ENCODE assay signal across 9 mouse cellular contexts in the genomic region with DNA sequence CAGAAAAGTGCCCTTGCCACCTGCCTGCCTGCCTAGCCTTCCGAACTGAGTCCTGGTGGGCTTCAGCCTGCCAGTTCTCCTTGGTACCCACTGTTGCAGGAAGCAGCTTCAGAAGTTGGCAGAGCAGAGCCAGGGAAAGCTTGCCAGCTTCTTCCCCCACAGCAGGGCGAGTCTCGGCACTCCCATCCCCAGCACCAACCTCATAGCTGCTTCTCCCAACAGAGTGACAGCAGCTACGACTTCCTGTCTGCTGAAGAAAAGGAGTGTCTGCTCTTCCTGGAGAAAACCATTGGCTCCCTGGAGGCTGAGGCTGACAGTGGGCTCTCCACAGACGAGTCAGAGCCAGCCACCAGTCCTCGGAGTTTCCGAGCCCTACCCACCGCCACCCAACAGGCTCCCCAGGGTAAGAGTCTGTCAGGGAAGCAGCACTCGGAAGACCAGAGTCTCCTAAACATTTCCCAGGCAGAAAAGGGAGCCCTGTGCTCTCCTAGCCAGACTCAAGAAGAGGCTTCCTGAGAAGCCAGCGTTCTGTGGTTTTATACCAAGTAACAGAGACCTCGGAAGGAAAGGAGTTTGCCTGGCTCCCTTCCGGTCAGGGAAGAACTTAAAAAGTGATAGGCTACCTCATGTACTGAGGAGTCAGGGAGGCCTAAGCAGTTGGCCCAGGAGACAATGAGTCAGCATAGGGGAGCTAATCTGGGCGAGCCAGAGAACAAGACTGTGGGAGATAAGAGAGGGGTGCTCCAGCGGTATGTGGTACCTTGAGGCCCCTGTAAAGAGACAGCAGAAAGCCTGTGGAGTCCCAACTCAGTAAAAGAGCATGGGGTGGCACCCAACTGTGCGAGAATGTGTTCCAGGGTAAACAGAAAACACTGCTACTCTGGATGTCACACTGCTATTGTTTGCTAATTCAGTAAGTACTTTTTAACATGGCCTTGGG. TPM values are rescaled to one million over a fixed set of nuclear protein-coding genes. Genes with fewer than 3 reads are reported as not detected.
DNase-seq lines count a peak whose midpoint lies in the region; ATAC-seq and TF ChIP-seq lines count a peak whose summit lies in the region.
"Had no signal": no experiment of that assay in that cellular context is flagged by ENCODE, and none has a peak within 500 bp of the region (broad histone marks: within the 10 kb centered on the region; RNA-seq: fewer than 3 reads in every experiment).

No protein-coding gene starts in this region.

- intact Hi-C loops in left cerebral cortex, postnatal 14 days (cut with DNase I): no loop called here

- H3K36me3 ChIP-seq in hindbrain, embryonic 10.5 days: no peaks in the 10 kb centered on the region
- no peaks in the 10 kb centered on the region for H3K36me3 ChIP-seq in hindbrain, embryonic 13.5 days
- no peaks in the 10 kb centered on the region for H3K36me3 ChIP-seq in forebrain, postnatal 0 days (ENCODE audit: insufficient read depth)
- no peaks in the 10 kb centered on the region for H3K36me3 ChIP-seq in myocyte (ENCODE audit: control insufficient read depth, insufficient read depth)

- no peak for TF ChIP-seq POLR2A in myocyte (IDR thresholded peaks at IDR 0.05; ENCODE audit: insufficient read length, low read depth)

- H3ac ChIP-seq in myocyte (ENCODE audit: control insufficient read depth, insufficient read length): no peak overlapping the region

- no peak for DNase-seq in hindbrain, embryonic 10.5 days (ENCODE audit: low spot score)
- DNase-seq in ZHBTc4 (ENCODE audit: low read depth, low spot score): peak; percentile 47
- peak; percentile 56 for DNase-seq in forebrain, postnatal 0 days
- peak; percentile 62 to 64 for DNase-seq in left cerebral cortex, postnatal 14 days (ENCODE audit: low spot score in 2 of 2)
- DNase-seq in retina, embryonic 14.5 days (ENCODE audit: low spot score): no peak

- H3K4me2 ChIP-seq in hindbrain, embryonic 13.5 days: no peak overlapping the region
- H3K4me2 ChIP-seq in forebrain, postnatal 0 days (ENCODE audit: low read depth): no peak overlapping the region
- H3K4me2 ChIP-seq in myocyte (ENCODE audit: low read depth): peak overlapping the region; percentile 52

- ATAC-seq in hindbrain, embryonic 13.5 days (ENCODE audit: low FRiP score): no peak
- ATAC-seq in forebrain, postnatal 0 days: peak; percentile 81
- ATAC-seq in activated CD4-positive, CD25-positive, alpha-beta regulatory T cell, adult 4 months: no peak

- no peaks in the 10 kb centered on the region for H3K79me2 ChIP-seq in myocyte (ENCODE audit: control insufficient read depth, insufficient read depth)

- peaks cover 19% of the 10 kb centered on the region for H3K4me1 ChIP-seq in hindbrain, embryonic 10.5 days (replicated peaks)
- H3K4me1 ChIP-seq in hindbrain, embryonic 13.5 days (replicated peaks): no peaks in the 10 kb centered on the region; the same call in 1 of the 2 replicates
- no peaks in the 10 kb centered on the region for H3K4me1 ChIP-seq in forebrain, postnatal 0 days (ENCODE audit: insufficient read depth)

- H3K9me3 ChIP-seq in hindbrain, embryonic 10.5 days: no peaks in the 10 kb centered on the region
- H3K9me3 ChIP-seq in hindbrain, embryonic 13.5 days: no peaks in the 10 kb centered on the region
- no peaks in the 10 kb centered on the region for H3K9me3 ChIP-seq in forebrain, postnatal 0 days (ENCODE audit: low read length)

- TF ChIP-seq CTCF in forebrain, postnatal 0 days (IDR thresholded peaks at IDR 0.05; ENCODE audit: low read depth): no peak

- no peak overlapping the region for H3K4me3 ChIP-seq in hindbrain, embryonic 10.5 days
- H3K4me3 ChIP-seq in hindbrain, embryonic 13.5 days: no peak overlapping the region
- no peak overlapping the region for H3K4me3 ChIP-seq in forebrain, postnatal 0 days (ENCODE audit: low read depth, low read length)
- no peak overlapping the region for H3K4me3 ChIP-seq in myocyte

- H3K27ac ChIP-seq in hindbrain, embryonic 10.5 days: peak overlapping the region; percentile 19; the same call in 1 of the 2 replicates
- H3K27ac ChIP-seq in hindbrain, embryonic 13.5 days: no peak overlapping the region
- H3K27ac ChIP-seq in forebrain, postnatal 0 days (ENCODE audit: low read depth, low read length): no peak overlapping the region

- WGBS in hindbrain, embryonic 10.5 days: 54% methylated on average over 15 of the region's 15 CpGs
- WGBS in hindbrain, embryonic 13.5 days: 64% methylated on average over 15 of the region's 15 CpGs
- 48% methylated on average over 15 of the region's 15 CpGs for WGBS in forebrain, postnatal 0 days

- H3K9ac ChIP-seq in hindbrain, embryonic 13.5 days: no peak overlapping the region
- no peak overlapping the region for H3K9ac ChIP-seq in forebrain, postnatal 0 days

- no peaks in the 10 kb centered on the region for H3K27me3 ChIP-seq in hindbrain, embryonic 10.5 days (ENCODE audit: insufficient read depth, poor library complexity, severe bottlenecking)
- H3K27me3 ChIP-seq in hindbrain, embryonic 13.5 days: no peaks in the 10 kb centered on the region
- H3K27me3 ChIP-seq in forebrain, postnatal 0 days (ENCODE audit: insufficient read depth, low read length): no peaks in the 10 kb centered on the region
- H3K27me3 ChIP-seq in myocyte (ENCODE audit: control insufficient read depth, insufficient read depth, insufficient read length): no peaks in the 10 kb centered on the region

TF ChIP-seq in myocyte, 11 proteins besides CTCF, POLR2A, EP300 and RAD21:
- TF ChIP-seq SRF (IDR thresholded peaks at IDR 0.05; ENCODE audit: control insufficient read depth, insufficient read length, low read depth) (no peak), TCF3 (IDR thresholded peaks at IDR 0.05; ENCODE audit: insufficient read length, low read depth) (no peak), MYOG (IDR thresholded peaks at IDR 0.05; ENCODE audit: control insufficient read depth in 1 of 3, insufficient read depth in 1 of 3, insufficient read length in 2 of 3, low read depth in 2 of 3) (no peak), MAX (IDR thresholded peaks at IDR 0.05; ENCODE audit: low read depth) (no peak), TCF12 (IDR thresholded peaks at IDR 0.05; ENCODE audit: insufficient read depth, poor library complexity, severe bottlenecking) (no peak), E2F4 (IDR thresholded peaks at IDR 0.05; ENCODE audit: insufficient read depth) (no peak), MYOD1 (IDR thresholded peaks at IDR 0.05; ENCODE audit: control insufficient read depth in 1 of 3, insufficient read length in 2 of 3, low read depth in 2 of 3) (no peak), POLR2AphosphoS2 (IDR thresholded peaks at IDR 0.05; ENCODE audit: insufficient read length, low read depth) (no peak), CEBPB (IDR thresholded peaks at IDR 0.05; ENCODE audit: insufficient read depth, poor library complexity, severe bottlenecking) (no peak), USF1 (IDR thresholded peaks at IDR 0.05; ENCODE audit: low read depth) (no peak), REST (IDR thresholded peaks at IDR 0.05; ENCODE audit: insufficient read depth, insufficient read length) (no peak)
TF ChIP-seq in myocyte: peak in this region for 0.

RNA-seq across cellular contexts. Expression of gene AA986860, which starts 9.3 kb away (rescaled TPM):
- 0.51 and 0.73 TPM in 2 replicates for polyA plus RNA-seq in hindbrain, embryonic 10.5 days (2016; fragmentation: Nextera tagmentation; extraction: Ambion mirVana)
- polyA plus RNA-seq in hindbrain, embryonic 13.5 days (2015; fragmentation: Nextera tagmentation; extraction: Ambion mirVana): 0.51 and 0.63 TPM in 2 replicates
- total RNA-seq in forebrain, postnatal 0 days (2014; rRNA removed): 0.33 and 0.69 TPM in 2 replicates
- 0.29 and 0.48 TPM in 2 replicates for polyA plus RNA-seq in forebrain, postnatal 0 days (2015; fragmentation: Nextera tagmentation; extraction: Ambion mirVana)
- 1 to 10 TPM; 1.6 TPM for total RNA-seq in left cerebral cortex, postnatal 14 days (2021)
- 1.2 TPM for polyA plus RNA-seq in myocyte (2012; fragmentation: generic; extraction: Trizol)
- under 1 TPM; 0.25 to 0.34 TPM for polyA plus RNA-seq in activated CD4-positive, CD25-positive, alpha-beta regulatory T cell, adult 4 months (2017; shearing (Covaris generic))

RNA-seq across cellular contexts. Expression of gene Pfkfb2, which starts 12.0 kb away (rescaled TPM):
- 5.3 and 6.7 TPM in 2 replicates for polyA plus RNA-seq in hindbrain, embryonic 10.5 days (2016; fragmentation: Nextera tagmentation; extraction: Ambion mirVana)
- polyA plus RNA-seq in hindbrain, embryonic 13.5 days (2015; fragmentation: Nextera tagmentation; extraction: Ambion mirVana): 19.5 and 21.8 TPM in 2 replicates
- total RNA-seq in forebrain, postnatal 0 days (2014; rRNA removed): 39.5 and 42.0 TPM in 2 replicates
- 14.6 and 20.2 TPM in 2 replicates for polyA plus RNA-seq in forebrain, postnatal 0 days (2015; fragmentation: Nextera tagmentation; extraction: Ambion mirVana)
- total RNA-seq in left cerebral cortex, postnatal 14 days (2021): 10 to 100 TPM; 40.1 to 41.9 TPM
- 2.6 TPM for polyA plus RNA-seq in myocyte (2012; fragmentation: generic; extraction: Trizol)
- 1 to 10 TPM; 2.7 to 3.9 TPM for polyA plus RNA-seq in activated CD4-positive, CD25-positive, alpha-beta regulatory T cell, adult 4 months (2017; shearing (Covaris generic))

RNA-seq across cellular contexts. Expression of gene Yod1, which starts 23.9 kb away (rescaled TPM):
- 11.4 and 13.3 TPM in 2 replicates for polyA plus RNA-seq in hindbrain, embryonic 10.5 days (2016; fragmentation: Nextera tagmentation; extraction: Ambion mirVana)
- 18.4 and 21.7 TPM in 2 replicates for polyA plus RNA-seq in hindbrain, embryonic 13.5 days (2015; fragmentation: Nextera tagmentation; extraction: Ambion mirVana)
- total RNA-seq in forebrain, postnatal 0 days (2014; rRNA removed): 11.6 and 16.4 TPM in 2 replicates
- 16.0 and 18.9 TPM in 2 replicates for polyA plus RNA-seq in forebrain, postnatal 0 days (2015; fragmentation: Nextera tagmentation; extraction: Ambion mirVana)
- total RNA-seq in left cerebral cortex, postnatal 14 days (2021): 10 to 100 TPM; 12.9 to 13.6 TPM
- polyA plus RNA-seq in myocyte (2012; fragmentation: generic; extraction: Trizol): 0.70 TPM
- polyA plus RNA-seq in activated CD4-positive, CD25-positive, alpha-beta regulatory T cell, adult 4 months (2017; shearing (Covaris generic)): 10 to 100 TPM; 19.3 to 20.3 TPM

RNA-seq across cellular contexts. Expression of gene Gm29427, which starts 25.5 kb away (rescaled TPM):
- polyA plus RNA-seq in hindbrain, embryonic 10.5 days (2016; fragmentation: Nextera tagmentation; extraction: Ambion mirVana): not detected in 2 replicates
- polyA plus RNA-seq in hindbrain, embryonic 13.5 days (2015; fragmentation: Nextera tagmentation; extraction: Ambion mirVana): 0.16 TPM in 1 of 2 replicates, not detected in the other
- total RNA-seq in forebrain, postnatal 0 days (2014; rRNA removed): 0.43 TPM in 1 of 2 replicates, not detected in the other
- polyA plus RNA-seq in forebrain, postnatal 0 days (2015; fragmentation: Nextera tagmentation; extraction: Ambion mirVana): not detected in 2 replicates
- total RNA-seq in left cerebral cortex, postnatal 14 days (2021): under 1 TPM in 1 of 2 experiments, not detected in 1; 0.62 TPM
- not detected for polyA plus RNA-seq in myocyte (2012; fragmentation: generic; extraction: Trizol)
- not detected for polyA plus RNA-seq in activated CD4-positive, CD25-positive, alpha-beta regulatory T cell, adult 4 months (2017; shearing (Covaris generic))
- polyA plus RNA-seq: limb, embryonic 11.5 days had no signal

RNA-seq across cellular contexts. Expression of gene Fcamr, which starts 59.7 kb away (rescaled TPM):
- not detected in 2 replicates for polyA plus RNA-seq in hindbrain, embryonic 10.5 days (2016; fragmentation: Nextera tagmentation; extraction: Ambion mirVana)
- polyA plus RNA-seq in hindbrain, embryonic 13.5 days (2015; fragmentation: Nextera tagmentation; extraction: Ambion mirVana): not detected in 2 replicates
- total RNA-seq in forebrain, postnatal 0 days (2014; rRNA removed): 0.19 TPM in 1 of 2 replicates, not detected in the other
- polyA plus RNA-seq in forebrain, postnatal 0 days (2015; fragmentation: Nextera tagmentation; extraction: Ambion mirVana): not detected in 2 replicates
- not detected for total RNA-seq in left cerebral cortex, postnatal 14 days (2021)
- not detected for polyA plus RNA-seq in myocyte (2012; fragmentation: generic; extraction: Trizol)
- polyA plus RNA-seq in activated CD4-positive, CD25-positive, alpha-beta regulatory T cell, adult 4 months (2017; shearing (Covaris generic)): not detected
- polyA plus RNA-seq: limb, embryonic 11.5 days had no signal

Comparison
In these comparisons a context has a peak if more than half of its experiments do, and no peak if none do; other contexts are left out.
1. DNase-seq: peak in ZHBTc4 (single experiment), forebrain, postnatal 0 days (single experiment) and left cerebral cortex, postnatal 14 days (2 of 2); none in hindbrain, embryonic 10.5 days (single experiment) and retina, embryonic 14.5 days (single experiment).